Mouse (Mus musculus): ENCODE measurements around the gene Plpp1.

DNA sequence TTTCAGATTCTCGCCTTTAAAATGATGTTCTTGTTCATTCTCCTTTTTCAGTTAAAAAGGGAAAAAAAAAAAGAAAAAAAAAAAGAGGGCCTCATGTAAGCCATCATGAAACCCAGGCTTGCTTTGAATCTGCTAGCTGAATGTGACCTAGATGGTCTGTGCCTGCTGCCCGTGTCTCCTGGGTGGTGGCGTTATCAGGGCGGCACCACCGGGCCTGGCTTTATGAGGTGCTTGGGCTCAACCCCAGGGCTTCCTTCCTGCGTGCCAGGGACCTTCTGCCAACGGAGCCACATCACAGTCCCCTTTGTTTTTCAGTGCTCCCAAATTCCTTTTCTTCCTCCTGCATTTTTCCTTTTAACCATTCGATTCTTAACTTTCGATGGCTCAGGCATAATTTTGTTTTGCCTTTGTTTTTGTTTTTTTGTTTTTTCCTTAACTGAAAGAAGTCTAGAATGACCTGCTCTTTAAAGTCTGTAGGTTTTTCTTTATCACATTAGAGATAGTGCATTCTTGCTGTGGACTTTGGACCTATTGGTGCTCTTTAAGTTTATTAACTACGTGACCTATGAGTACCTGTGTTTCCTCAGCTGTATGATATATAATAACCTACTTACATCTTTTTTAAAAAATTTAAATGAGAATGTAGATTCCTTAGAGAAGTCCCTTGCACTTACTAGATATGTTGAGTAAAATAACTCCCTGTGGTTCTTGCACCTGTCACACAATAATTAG lies 7.5 kb downstream of the Plpp1 start:
- TF ChIP-seq CTCF (IDR thresholded peaks at IDR 0.05; ENCODE audit: borderline replicate concordance, control insufficient read depth, extremely low read depth, insufficient read depth, low read length, poor library complexity) (no peak), POLR2A (IDR thresholded peaks at IDR 0.05; ENCODE audit: control insufficient read depth, extremely low read depth, insufficient read depth, low read length, poor library complexity) (no peak)
